Mouse (Mus musculus): ENCODE data around the gene Gm6685. TPM values are rescaled to one million over a fixed set of nuclear protein-coding genes. Genes with fewer than 3 reads are reported as not detected.

Gene Gm6685
- polyA plus RNA-seq, 1 experiment from 2014 or later = 0.39 TPM

Other genes starting within 250 kb of the Gm6685 start
- gene Ccdc85a, start 244.5 kb upstream of the Gm6685 start, polyA plus RNA-seq (2016; fragmentation: Nextera tagmentation; extraction: Ambion mirVana) = 9.7 and 10.6 TPM in 2 replicates